Mouse (Mus musculus) midbrain, embryonic 10.5 days (tissue): ENCODE results near the gene A730049H05Rik. TPM values are rescaled to one million over a fixed set of nuclear protein-coding genes. Genes with fewer than 3 reads are reported as not detected.

Experiments used
- DNase-seq: peaks from one replicate; pipeline ENCODE4 v3.0.0-alpha.2; 2017; ENCODE audit warnings: low spot score
- H3K27ac ChIP-seq: fragments of 300-500 bp; sonication (generic); replicated peaks from 2 replicates; pipeline ENCODE4 v1.5.1; 2016; ENCODE audit warnings: mild to moderate bottlenecking
- H3K27me3 ChIP-seq: fragments of 300-500 bp; sonication (generic); 2 replicates; pipeline ENCODE4 v1.6.1; 2016; ENCODE audit warnings: low read depth, mild to moderate bottlenecking; ENCODE audit not compliant: poor library complexity, severe bottlenecking
- H3K36me3 ChIP-seq: fragments of 300-500 bp; sonication (generic); 2 replicates; pipeline ENCODE4 v1.6.1; 2016; ENCODE audit warnings: mild to moderate bottlenecking, moderate library complexity
- H3K4me1 ChIP-seq: fragments of 300-500 bp; sonication (generic); 2 replicates; pipeline ENCODE4 v1.6.1; 2016
- H3K4me3 ChIP-seq: fragments of 300-500 bp; sonication (generic); 2 replicates; pipeline ENCODE4 v1.5.1; 2016; ENCODE audit warnings: mild to moderate bottlenecking, moderate library complexity
- H3K9me3 ChIP-seq: fragments of 300-500 bp; sonication (generic); replicated peaks from 2 replicates; pipeline ENCODE4 v1.6.1; 2016; ENCODE audit warnings: mild to moderate bottlenecking
- WGBS: fragments of 180-500 bp; shearing (Covaris S2); methylation state at CpG from one replicate; pipeline ENCODE4 v1.1.7; 2016; 5-methylcytosine and 5-hydroxymethylcytosine counted together
- polyA plus RNA-seq: library from polyadenylated mRNA; unstranded; fragments of >200 nt; fragmentation: Nextera tagmentation; extraction: Ambion mirVana; gene quantifications from 2 replicates; pipeline ENCODE4 v1.2.1, GENCODE M21; 2016

The A730049H05Rik gene
- 0.68 and 1.5 TPM in 2 replicates for polyA plus RNA-seq

DNA sequence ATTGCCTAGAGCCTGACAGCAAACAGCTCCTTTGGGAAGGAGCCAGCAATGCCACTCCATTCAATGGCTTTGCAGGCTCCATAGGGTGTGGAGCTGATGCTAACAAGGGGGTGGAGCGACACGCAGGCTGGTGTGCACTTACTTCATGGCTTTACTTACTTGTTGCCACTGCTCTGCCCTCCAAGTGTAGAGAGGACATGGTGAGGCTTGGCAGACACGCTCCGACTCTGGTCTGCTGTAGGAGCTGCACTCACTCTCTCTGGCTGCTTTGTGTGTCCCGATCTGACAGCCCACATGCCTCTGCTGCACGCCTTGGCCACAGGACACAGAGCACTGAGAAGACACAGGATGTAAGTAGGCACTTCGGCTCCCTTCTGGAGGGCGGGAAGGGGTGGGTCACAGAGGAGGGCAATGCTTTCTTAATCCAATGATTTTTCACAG is at the start of gene A730049H05Rik:
Gene A730049H05Rik, plus strand, starts transcription at position 168 of the 441 bp plus-strand sequence.
- WGBS: 9% methylated on average over 8 of the region's 8 CpGs
- peak within 1 kb of the TSS; percentile 42 for H3K4me3 ChIP-seq
- peak within 1 kb of the TSS; percentile 64; the same call in 1 of the 2 replicates for H3K27ac ChIP-seq
- peaks cover 47% of the 10 kb centered on the region for H3K27me3 ChIP-seq
- H3K4me1 ChIP-seq: peaks cover 58% of the 10 kb centered on the region
- DNase-seq: peak; percentile 43
- no peaks in the 10 kb centered on the region for H3K36me3 ChIP-seq
- H3K9me3 ChIP-seq: no peaks in the 10 kb centered on the region

DNA sequence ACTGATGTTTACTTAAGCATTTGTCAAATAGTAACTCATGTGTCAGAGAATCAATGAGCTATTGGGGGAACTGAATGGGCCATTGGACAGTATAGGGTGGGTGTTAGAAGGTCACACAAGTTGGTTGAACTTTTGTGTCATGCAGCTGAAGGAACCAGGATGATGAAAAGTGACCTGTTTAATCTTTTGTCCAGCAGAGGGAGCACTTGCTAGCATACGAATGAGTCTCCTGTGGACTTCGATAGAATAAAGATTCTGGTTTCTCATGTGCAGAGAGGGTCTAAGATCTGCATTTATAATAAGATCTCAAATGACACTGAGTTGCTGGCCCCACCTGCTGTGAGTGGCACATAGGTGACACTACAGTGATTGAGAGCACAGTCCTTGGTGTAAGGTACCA is 39.9 kb upstream of the A730049H05Rik start:
- H3K27me3 ChIP-seq: no peaks in the 10 kb centered on the region
- no peaks in the 10 kb centered on the region for H3K9me3 ChIP-seq
- no peaks in the 10 kb centered on the region for H3K36me3 ChIP-seq
- DNase-seq: no peak
- no peak overlapping the region for H3K4me3 ChIP-seq
- no peak overlapping the region for H3K27ac ChIP-seq
- 37% methylated on average over 2 of the region's 2 CpGs for WGBS
- peaks cover 7% of the 10 kb centered on the region for H3K4me1 ChIP-seq

DNA sequence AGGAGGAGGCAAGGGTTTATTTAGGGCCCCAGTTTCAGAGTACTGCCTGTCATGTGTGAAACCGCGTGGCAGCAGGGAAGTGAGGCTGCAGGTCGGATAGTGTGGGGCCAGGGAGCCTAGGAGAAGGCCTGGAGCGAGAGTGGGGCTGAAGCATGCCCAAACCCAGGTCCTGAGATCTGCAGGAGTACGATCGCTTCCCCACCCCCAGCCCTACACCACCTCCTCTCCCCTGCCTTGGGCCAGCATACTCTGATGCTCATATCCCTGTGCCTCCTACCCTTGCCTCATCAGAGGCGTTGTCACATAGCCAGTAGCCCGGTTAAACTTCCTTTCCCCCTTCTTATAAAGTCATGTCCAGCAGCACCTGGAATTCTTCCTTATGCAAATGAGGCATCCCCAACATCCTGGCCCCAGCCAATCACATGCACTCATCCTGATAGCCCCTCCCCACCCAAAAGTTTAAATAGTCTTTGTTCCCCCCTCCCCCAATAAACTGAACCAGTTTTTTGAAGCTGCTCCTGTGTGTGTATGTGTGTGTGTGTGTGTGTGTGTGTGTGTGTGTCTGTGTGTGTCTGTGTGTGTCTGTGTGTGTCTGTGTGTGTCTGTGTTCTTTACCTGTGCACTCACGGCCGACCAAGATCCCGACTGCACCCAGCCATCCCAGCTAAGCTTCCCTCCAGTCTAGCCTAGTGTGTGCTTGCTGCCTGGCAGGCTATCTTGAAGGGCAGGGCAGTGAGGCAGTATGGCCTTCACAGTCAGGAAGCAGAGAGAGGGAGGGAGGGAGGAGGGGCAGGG is 36.9 kb upstream of the A730049H05Rik start:
- no peaks in the 10 kb centered on the region for H3K36me3 ChIP-seq
- no peak for DNase-seq
- no peak overlapping the region for H3K27ac ChIP-seq
- H3K9me3 ChIP-seq: no peaks in the 10 kb centered on the region
- H3K4me3 ChIP-seq: no peak overlapping the region
- WGBS: 75% methylated on average over 11 of the region's 11 CpGs
- H3K4me1 ChIP-seq: peaks cover 7% of the 10 kb centered on the region
- H3K27me3 ChIP-seq: no peaks in the 10 kb centered on the region

DNA sequence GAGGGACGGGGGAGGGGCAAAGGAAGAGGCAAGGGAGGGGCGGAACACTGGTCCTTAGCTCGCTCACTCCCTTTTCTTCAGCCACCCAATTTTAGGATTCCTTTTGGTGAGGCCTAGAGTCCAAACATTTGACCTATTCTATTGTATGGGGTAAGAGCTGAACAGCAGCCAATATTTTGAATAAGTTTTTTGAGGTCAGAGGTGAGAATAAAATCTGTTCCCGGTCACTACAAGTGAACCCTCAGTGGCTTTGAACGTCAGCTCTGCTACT is 36.4 kb upstream of the A730049H05Rik start:
- DNase-seq: no peak
- H3K27ac ChIP-seq: no peak overlapping the region
- no peaks in the 10 kb centered on the region for H3K9me3 ChIP-seq
- peaks cover 7% of the 10 kb centered on the region for H3K4me1 ChIP-seq
- H3K27me3 ChIP-seq: no peaks in the 10 kb centered on the region
- 52% methylated on average over 5 of the region's 5 CpGs for WGBS
- H3K4me3 ChIP-seq: no peak overlapping the region
- no peaks in the 10 kb centered on the region for H3K36me3 ChIP-seq

DNA sequence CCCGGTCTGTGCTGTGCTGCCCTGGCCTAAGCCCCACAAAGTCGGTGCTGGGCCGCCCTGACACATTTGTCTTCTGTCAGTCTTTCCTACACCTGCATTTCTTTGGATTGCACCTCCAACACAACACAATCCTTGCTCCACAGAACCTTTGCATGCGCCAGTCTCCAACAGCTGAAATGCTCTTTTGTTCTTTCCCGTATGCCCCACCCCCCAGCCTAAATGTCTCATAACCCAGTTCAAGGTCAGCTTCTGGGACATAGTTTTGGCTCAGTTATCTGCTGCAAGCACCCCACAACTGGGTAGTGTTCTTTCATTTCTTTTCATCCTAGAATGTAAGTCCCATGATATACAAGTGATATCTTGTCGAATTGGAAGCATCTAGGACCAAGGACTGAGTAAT is 34.8 kb upstream of the A730049H05Rik start:
- no peak overlapping the region for H3K27ac ChIP-seq
- WGBS: 91% methylated on average over 6 of the region's 6 CpGs
- H3K9me3 ChIP-seq: no peaks in the 10 kb centered on the region

DNA sequence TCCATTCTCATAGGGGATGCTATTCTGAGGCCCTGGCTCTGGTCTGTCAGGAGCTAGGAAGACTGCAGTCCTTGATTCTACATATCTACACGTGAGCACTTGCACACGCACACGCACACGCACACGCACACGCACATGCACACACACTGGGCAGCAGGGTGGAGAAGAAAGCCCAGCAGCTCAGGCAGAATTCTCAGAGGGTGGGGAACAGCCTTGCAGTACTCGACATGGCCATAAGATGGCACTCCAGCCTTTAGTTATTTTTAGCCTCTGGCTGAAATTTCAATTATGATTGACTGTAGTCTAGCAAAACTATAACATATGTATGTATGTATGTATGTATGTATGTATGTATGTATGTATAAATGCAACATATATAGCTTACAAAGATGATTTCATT is 31.5 kb upstream of the A730049H05Rik start:
- Histone ChIP-seq H3K36me3 (no peaks in the 10 kb centered on the region), H3K27me3 (peaks cover 27% of the 10 kb centered on the region), H3K4me1 (peaks cover 21% of the 10 kb centered on the region), H3K4me3 (no peak overlapping the region), H3K27ac (no peak overlapping the region), H3K9me3 (no peaks in the 10 kb centered on the region)
- DNase-seq: peak; percentile 50
- 12% methylated on average over 7 of the region's 7 CpGs for WGBS

More for the DNA sequence above, 34.8 kb upstream of the A730049H05Rik start:
- H3K27me3 ChIP-seq: peaks cover 15% of the 10 kb centered on the region
- H3K36me3 ChIP-seq: no peaks in the 10 kb centered on the region
- no peak for DNase-seq
- peaks cover 14% of the 10 kb centered on the region for H3K4me1 ChIP-seq
- H3K4me3 ChIP-seq: no peak overlapping the region

DNA sequence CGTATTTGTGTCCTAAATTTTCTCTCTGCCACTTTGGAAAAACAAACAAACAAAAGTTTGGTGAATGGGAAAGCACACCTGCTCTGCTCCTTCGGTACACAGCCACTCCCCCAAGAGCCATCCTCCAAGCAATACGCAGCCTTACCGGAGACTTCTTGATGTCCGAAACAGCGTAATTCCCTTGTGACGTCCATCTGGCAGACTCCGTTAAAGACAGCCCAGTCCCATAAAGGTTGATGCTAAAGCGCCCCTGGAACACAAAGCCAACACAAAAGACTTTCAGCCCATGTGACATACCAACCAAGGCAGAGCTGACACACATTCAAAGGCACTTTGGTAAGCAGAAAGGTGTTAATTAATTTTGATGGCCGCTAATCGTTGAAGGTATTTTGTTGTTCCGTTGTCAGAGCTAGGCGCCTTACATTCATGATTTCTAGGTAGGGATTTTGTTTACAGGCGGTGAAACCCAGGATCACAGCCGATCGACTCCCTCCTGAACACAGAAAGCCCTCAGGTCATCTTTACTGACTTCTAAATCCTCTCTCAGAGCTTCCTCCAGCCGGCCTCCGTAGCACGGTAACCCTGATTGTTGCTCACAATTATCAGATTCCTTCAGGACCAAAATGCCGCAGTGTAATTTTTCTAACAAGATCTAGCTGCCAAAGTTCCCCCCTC is 29.4 kb upstream of the A730049H05Rik start:
- DNase-seq: no peak
- H3K27me3 ChIP-seq: peaks cover 33% of the 10 kb centered on the region
- no peak overlapping the region; the same call in 1 of the 2 replicates for H3K27ac ChIP-seq
- H3K4me1 ChIP-seq: peaks cover 20% of the 10 kb centered on the region
- WGBS: 2% methylated on average over 20 of the region's 20 CpGs
- no peaks in the 10 kb centered on the region for H3K36me3 ChIP-seq
- no peaks in the 10 kb centered on the region for H3K9me3 ChIP-seq
- peak overlapping the region; percentile 48 for H3K4me3 ChIP-seq

DNA sequence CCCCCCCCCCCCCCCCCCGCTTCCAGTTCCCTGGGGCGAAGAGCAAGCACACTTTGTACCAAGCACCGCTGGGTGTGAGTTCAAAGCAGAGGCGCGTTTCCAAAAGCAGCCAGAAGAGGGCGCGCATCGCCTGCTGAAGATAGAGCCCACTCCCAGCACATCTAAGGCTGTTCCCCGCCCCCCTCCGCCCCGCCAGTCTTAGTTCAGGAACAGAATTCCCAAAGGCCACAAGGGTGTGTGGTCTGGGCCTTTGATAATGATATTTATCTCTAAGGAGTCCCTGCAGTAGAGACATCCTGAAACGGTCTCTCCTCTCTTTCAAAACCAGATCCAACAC is 28.9 kb upstream of the A730049H05Rik start:
- H3K4me3 ChIP-seq: peak overlapping the region; percentile 48
- no peaks in the 10 kb centered on the region for H3K36me3 ChIP-seq
- WGBS: under 1% methylated on average over 11 of the region's 12 CpGs
- no peaks in the 10 kb centered on the region for H3K9me3 ChIP-seq
- peaks cover 33% of the 10 kb centered on the region for H3K27me3 ChIP-seq
- peak; percentile 92 for DNase-seq
- no peak overlapping the region; the same call in 1 of the 2 replicates for H3K27ac ChIP-seq
- H3K4me1 ChIP-seq: peaks cover 20% of the 10 kb centered on the region

DNA sequence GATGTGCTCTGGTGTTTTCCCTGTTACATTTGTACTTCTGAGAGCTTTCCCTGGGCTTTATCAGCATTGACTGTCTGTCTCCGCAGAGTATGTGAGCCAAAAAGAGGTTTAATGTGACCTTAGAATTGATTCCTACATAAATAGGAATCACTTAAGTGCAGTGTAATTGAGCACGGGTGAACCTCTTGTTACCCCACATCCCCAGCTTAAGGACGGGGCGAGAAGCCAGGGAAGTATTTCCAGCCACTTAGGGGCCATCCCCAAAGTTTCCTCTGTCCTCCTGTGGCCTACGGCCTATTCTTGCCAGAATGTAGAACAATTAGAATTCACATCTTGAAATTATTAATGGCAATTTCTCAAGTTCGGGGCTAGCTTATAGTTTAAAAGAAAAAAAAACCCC is 22.5 kb upstream of the A730049H05Rik start:
- Histone ChIP-seq H3K27ac (no peak overlapping the region), H3K4me1 (peaks cover 4% of the 10 kb centered on the region; the same call in 1 of the 2 replicates)
- no peak for DNase-seq

DNA sequence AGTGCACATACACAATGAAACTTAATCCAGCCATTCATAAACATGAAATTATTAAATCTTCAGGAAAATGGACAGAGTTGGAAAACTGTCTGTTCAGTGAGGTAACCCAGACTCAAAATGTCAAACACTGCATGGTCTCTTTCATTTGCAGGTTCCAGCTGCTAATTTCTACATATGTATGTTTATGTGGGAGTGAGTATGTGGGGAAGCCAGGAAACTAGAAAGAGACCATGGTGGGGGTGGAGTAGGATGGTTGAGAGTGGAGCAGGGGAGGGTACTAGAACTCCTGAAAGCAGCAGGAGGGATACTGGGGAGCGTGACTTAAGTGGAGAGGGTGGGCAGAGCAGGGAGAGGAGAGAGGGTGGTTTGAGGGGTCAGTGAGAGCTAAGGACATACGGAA is 14.8 kb upstream of the A730049H05Rik start:
- Histone ChIP-seq H3K27me3 (no peaks in the 10 kb centered on the region), H3K9me3 (no peaks in the 10 kb centered on the region), H3K36me3 (peaks cover 8% of the 10 kb centered on the region; the same call in 1 of the 2 replicates), H3K4me3 (no peak overlapping the region), H3K4me1 (peaks cover 11% of the 10 kb centered on the region), H3K27ac (no peak overlapping the region)
- no peak for DNase-seq
- WGBS: 77% methylated on average over 2 of the region's 2 CpGs

More for the DNA sequence above, 22.5 kb upstream of the A730049H05Rik start:
- no peak overlapping the region for H3K4me3 ChIP-seq
- no peaks in the 10 kb centered on the region for H3K9me3 ChIP-seq
- H3K27me3 ChIP-seq: 0 out of 2 replicates have a peak, but pooled peaks cover 14% of the 10 kb centered on the region
- WGBS: 88% methylated on average over 6 of the region's 6 CpGs
- H3K36me3 ChIP-seq: peaks cover 14% of the 10 kb centered on the region

DNA sequence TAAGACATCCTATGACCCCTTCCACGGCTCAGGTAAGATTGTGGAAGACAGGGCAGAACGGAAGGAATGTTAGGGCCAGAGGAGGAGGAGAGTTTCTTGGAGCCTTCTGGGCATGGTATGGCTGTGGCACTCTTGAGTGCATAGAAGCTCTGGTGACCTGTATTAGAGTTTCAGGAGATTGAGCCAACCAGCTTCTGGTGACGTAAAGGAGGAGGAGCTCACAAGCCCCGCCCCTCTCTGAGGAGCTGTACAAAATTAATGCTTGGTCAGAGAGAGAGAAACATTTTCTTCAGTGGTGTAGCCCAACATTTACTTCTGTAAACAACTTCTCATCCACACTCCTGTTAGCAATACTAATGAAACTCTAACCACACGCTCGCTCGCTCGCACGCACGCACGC is 13.9 kb upstream of the A730049H05Rik start:
- Histone ChIP-seq H3K4me1 (peaks cover 11% of the 10 kb centered on the region), H3K27ac (no peak overlapping the region), H3K9me3 (no peaks in the 10 kb centered on the region), H3K27me3 (no peaks in the 10 kb centered on the region), H3K4me3 (no peak overlapping the region), H3K36me3 (peaks cover 10% of the 10 kb centered on the region; the same call in 1 of the 2 replicates)
- no peak for DNase-seq
- 94% methylated on average over 11 of the region's 11 CpGs for WGBS

DNA sequence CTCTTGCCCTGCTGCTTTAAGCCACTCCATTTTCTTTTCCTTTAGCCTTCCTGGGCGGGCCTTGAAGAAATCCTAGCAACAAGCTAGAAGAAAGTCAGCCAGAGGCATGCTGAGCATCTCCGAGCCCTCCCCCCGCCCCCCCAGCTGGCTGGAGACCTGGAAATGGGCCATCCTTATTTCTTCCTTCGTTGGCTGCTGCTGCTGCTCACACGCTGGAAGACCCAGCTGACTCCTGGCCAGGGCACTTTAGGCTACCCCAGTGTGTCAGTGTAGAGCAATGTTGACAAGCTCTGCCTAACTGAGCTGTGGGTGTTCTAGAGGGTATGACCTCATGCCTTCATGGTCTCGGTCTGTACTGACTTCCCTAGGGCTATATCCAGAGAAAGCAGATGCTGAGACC is 13.1 kb upstream of the A730049H05Rik start:
- H3K27me3 ChIP-seq: no peaks in the 10 kb centered on the region
- peaks cover 7% of the 10 kb centered on the region for H3K4me1 ChIP-seq
- peaks cover 7% of the 10 kb centered on the region; the same call in 1 of the 2 replicates for H3K36me3 ChIP-seq
- DNase-seq: no peak
- WGBS: 70% methylated on average over 6 of the region's 6 CpGs
- H3K27ac ChIP-seq: no peak overlapping the region
- H3K9me3 ChIP-seq: no peaks in the 10 kb centered on the region
- H3K4me3 ChIP-seq: no peak overlapping the region
